Mouse (Mus musculus): Measurements from ENCODE around the gene Dthd1. TPM values are rescaled to one million over a fixed set of nuclear protein-coding genes. Genes with fewer than 3 reads are reported as not detected.

The Dthd1 gene
- polyA plus RNA-seq, 1 experiment from 2014 or later, result not detected

- no peaks in the 10 kb centered on the region for H3K9me3 ChIP-seq (ENCODE audit: control insufficient read depth, low read length)
- no peak for ATAC-seq (replicated peaks; ENCODE audit: low FRiP score)
- WGBS, result 74% methylated on average over 5 of the region's 5 CpGs
- no peak overlapping the region for H3K9ac ChIP-seq (ENCODE audit: low read depth, low read length)
- H3K4me1 ChIP-seq (replicated peaks; ENCODE audit: control insufficient read depth, insufficient read depth, low read length), result no peaks in the 10 kb centered on the region
- no peak overlapping the region for H3K4me3 ChIP-seq (ENCODE audit: low read depth, low read length)
- H3K27me3 ChIP-seq (replicated peaks; ENCODE audit: control insufficient read depth, insufficient read depth, low read length), result no peaks in the 10 kb centered on the region
- H3K4me2 ChIP-seq, result no peak overlapping the region
- no peak overlapping the region for H3K27ac ChIP-seq (ENCODE audit: low read depth, low read length)
- DNase-seq (ENCODE audit: low spot score), result no peak
- H3K36me3 ChIP-seq (ENCODE audit: control insufficient read depth, insufficient read depth, low read length), result no peaks in the 10 kb centered on the region
Measured at GRCm38 (mm10) chr5:62909074-62909473, 95.5 kb downstream of the Dthd1 start.

GRCm38 (mm10) chr5:62924616-62925015 is 111.0 kb downstream of the Dthd1 start:
- DNase-seq (ENCODE audit: low spot score) (no peak), ATAC-seq (replicated peaks; ENCODE audit: low FRiP score) (no peak)
- no peak overlapping the region for H3K4me3 ChIP-seq (ENCODE audit: low read depth, low read length)
- H3K27me3 ChIP-seq (replicated peaks; ENCODE audit: control insufficient read depth, insufficient read depth, low read length), result no peaks in the 10 kb centered on the region
- H3K27ac ChIP-seq (ENCODE audit: low read depth, low read length), result no peak overlapping the region
- H3K36me3 ChIP-seq (ENCODE audit: control insufficient read depth, insufficient read depth, low read length), result no peaks in the 10 kb centered on the region
- no peaks in the 10 kb centered on the region for H3K4me1 ChIP-seq (replicated peaks; ENCODE audit: control insufficient read depth, insufficient read depth, low read length)
- no peak overlapping the region for H3K4me2 ChIP-seq
- H3K9ac ChIP-seq (ENCODE audit: low read depth, low read length), result no peak overlapping the region
- no peaks in the 10 kb centered on the region for H3K9me3 ChIP-seq (ENCODE audit: control insufficient read depth, low read length)

Other genes starting within 250 kb of the Dthd1 start
- 2.4 and 2.7 TPM in 2 replicates for gene Arap2, start 47.7 kb upstream of the Dthd1 start, polyA plus RNA-seq (2014; fragmentation: Nextera tagmentation; extraction: Ambion mirVana)